Mouse (Mus musculus) ES-E14 (cell line): ENCODE data around the gene Cfap97d2.

Source experiments
- MAFK ChIP-seq: IDR thresholded peaks from 2 replicates; pipeline ENCODE4 v1.6.1; 2014; ENCODE audit warnings: mild to moderate bottlenecking, low read depth, low read length, inconsistent platforms; ENCODE audit not compliant: insufficient read depth
- ZC3H11A ChIP-seq: IDR thresholded peaks from 2 replicates; pipeline ENCODE4 v1.6.1; 2012; ENCODE audit warnings: low read depth, mild to moderate bottlenecking, inconsistent platforms, low read length, borderline replicate concordance

- TF ChIP-seq MAFK: no peak
- TF ChIP-seq ZC3H11A: no peak
Observed at GRCm38 (mm10) chr8:13667917-13668316, 37.8 kb upstream of the Cfap97d2 start.
